Mouse (Mus musculus) neural tube, embryonic 12.5 days (tissue): ENCODE results near the gene Sirpa. TPM values are rescaled to one million over a fixed set of nuclear protein-coding genes. Genes with fewer than 3 reads are reported as not detected.

Experiments used
- ATAC-seq: fragments of 200-750 bp; cut with Nextera tagmentation; 2 replicates; pipeline ENCODE4 v1.8.0; 2017; ENCODE audit warnings: low read depth, mild to moderate bottlenecking, moderate TSS enrichment, moderate library complexity; ENCODE audit not compliant: low FRiP score
- H3K27ac ChIP-seq: fragments of 300-500 bp; sonication (generic); 2 replicates; pipeline ENCODE4 v1.5.1; 2016
- H3K27me3 ChIP-seq: fragments of 300-500 bp; sonication (generic); replicated peaks from 2 replicates; pipeline ENCODE4 v1.6.1; 2016; ENCODE audit warnings: mild to moderate bottlenecking
- H3K36me3 ChIP-seq: fragments of 300-500 bp; sonication (generic); 2 replicates; pipeline ENCODE4 v1.6.1; 2016; ENCODE audit warnings: mild to moderate bottlenecking
- H3K4me1 ChIP-seq: fragments of 300-500 bp; sonication (generic); 2 replicates; pipeline ENCODE4 v1.6.1; 2016
- H3K4me2 ChIP-seq: fragments of 300-500 bp; sonication (generic); replicated peaks from 2 replicates; pipeline ENCODE4 v1.6.1; 2016; ENCODE audit warnings: mild to moderate bottlenecking
- H3K4me3 ChIP-seq: fragments of 300-500 bp; sonication (generic); 2 replicates; pipeline ENCODE4 v1.5.1; 2016
- H3K9ac ChIP-seq: fragments of 300-500 bp; sonication (generic); 2 replicates; pipeline ENCODE4 v1.6.1; 2016; ENCODE audit warnings: mild to moderate bottlenecking
- H3K9me3 ChIP-seq: fragments of 300-500 bp; sonication (generic); 2 replicates; pipeline ENCODE4 v1.6.1; 2016; ENCODE audit warnings: mild to moderate bottlenecking
- WGBS: fragments of 180-500 bp; shearing (Covaris S2); methylation state at CpG from one replicate; pipeline ENCODE4 v1.1.7; 2016; 5-methylcytosine and 5-hydroxymethylcytosine counted together
- polyA plus RNA-seq: library from polyadenylated mRNA; unstranded; fragments of >200 nt; fragmentation: Nextera tagmentation; extraction: Ambion mirVana; gene quantifications from 2 replicates; pipeline ENCODE4 v1.2.1, GENCODE M21; 2016

Gene Sirpa
- polyA plus RNA-seq, 1 experiment from 2014 or later, result 21.9 TPM

DNA sequence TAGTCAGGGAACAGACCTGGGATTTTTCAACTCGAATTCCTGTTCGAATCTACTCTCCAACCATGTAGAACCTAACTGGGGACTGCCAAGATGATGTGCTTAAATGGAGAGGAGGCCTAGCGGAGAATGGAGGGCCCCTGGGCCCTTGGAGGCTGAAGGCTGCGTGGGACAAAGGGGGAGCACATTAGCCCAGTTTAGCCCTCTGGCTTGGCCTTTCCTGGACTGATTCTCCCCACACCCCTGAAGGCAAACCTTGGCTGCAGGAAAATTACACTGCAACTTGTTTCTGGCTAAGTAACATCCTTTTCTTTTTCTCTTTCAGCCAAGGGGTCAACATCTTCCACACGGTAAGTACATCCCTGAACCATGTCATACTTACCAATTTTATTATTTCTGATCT lies 28.2 kb downstream of the Sirpa start:
- H3K4me1 ChIP-seq, result peaks cover 7% of the 10 kb centered on the region; the same call in 1 of the 2 replicates
- 0 out of 2 replicates have a peak, but pooled peaks cover 4% of the 10 kb centered on the region for H3K36me3 ChIP-seq
- ATAC-seq, result no peak
- H3K9ac ChIP-seq, result no peak overlapping the region
- no peaks in the 10 kb centered on the region for H3K27me3 ChIP-seq
- H3K9me3 ChIP-seq, result no peaks in the 10 kb centered on the region
- H3K4me2 ChIP-seq, result no peak overlapping the region
- 84% methylated on average over 5 of the region's 5 CpGs for WGBS
- no peak overlapping the region for H3K4me3 ChIP-seq
- H3K27ac ChIP-seq, result no peak overlapping the region

DNA sequence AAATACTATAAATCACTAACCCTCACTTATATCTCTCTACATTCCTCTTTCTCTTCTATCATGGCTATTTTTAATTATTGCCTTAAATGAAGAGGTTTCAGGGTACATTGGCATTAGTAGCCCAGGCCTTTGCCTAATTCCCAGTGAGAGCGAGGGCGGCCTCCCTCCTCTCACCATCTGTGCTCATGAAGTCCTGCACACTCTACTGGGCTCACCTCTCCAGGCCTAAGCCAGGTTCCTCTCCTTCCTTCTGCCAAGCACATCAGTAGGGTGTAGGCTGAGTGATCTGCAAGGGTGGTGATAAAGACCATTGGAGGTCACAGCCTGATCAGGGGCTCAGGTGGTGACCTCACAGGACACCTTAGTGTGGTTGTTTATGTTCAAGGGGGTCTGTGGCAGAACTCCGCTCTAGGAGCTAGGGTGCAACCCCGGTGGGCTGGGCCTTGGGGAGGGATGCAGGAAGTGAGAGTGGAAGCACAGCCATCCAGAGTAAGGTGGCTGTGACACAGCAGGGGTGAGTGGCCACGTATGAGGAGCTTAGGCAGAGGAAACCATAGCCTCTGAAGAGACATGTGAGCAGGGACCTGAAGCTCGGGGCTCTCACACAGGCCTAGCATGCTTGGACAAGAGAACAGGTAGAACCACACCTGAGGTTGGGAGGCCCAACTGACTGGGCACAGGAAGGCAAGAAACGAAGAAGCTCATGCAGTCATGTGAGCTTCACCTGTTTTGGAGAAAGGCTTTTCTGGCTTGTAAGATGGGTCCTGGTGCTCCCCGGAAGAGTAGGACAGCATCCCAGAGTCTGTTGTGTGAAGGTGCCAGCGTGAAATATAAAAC lies 29.2 kb downstream of the Sirpa start:
- Histone ChIP-seq H3K27me3 (no peaks in the 10 kb centered on the region), H3K36me3 (no peaks in the 10 kb centered on the region), H3K9me3 (no peaks in the 10 kb centered on the region), H3K27ac (no peak overlapping the region), H3K4me1 (peaks cover 7% of the 10 kb centered on the region; the same call in 1 of the 2 replicates), H3K4me2 (no peak overlapping the region), H3K9ac (no peak overlapping the region), H3K4me3 (no peak overlapping the region)
- no peak for ATAC-seq
- 90% methylated on average over 9 of the region's 9 CpGs for WGBS

DNA sequence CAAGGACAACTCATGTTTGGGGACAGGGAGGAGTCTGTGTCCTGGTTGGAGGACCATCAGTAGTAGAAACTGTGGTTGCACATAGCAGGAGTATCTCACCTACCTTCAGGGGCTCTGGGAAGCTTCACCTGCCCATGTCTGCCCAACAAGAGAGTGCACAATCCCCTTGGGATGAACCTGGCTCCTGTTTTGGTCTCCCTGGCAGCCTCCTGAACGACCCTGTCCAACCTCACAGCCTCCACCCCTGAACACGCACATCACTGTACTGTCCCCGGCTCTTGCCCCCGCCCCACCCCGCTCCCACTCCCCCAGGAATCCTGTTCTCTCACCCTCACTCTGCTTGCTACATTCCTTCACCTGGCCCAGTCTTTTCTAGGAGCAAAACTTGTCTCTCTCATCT lies 30.3 kb downstream of the Sirpa start:
- ATAC-seq, result no peak
- WGBS, result 93% methylated on average over 5 of the region's 5 CpGs
- H3K9ac ChIP-seq, result no peak overlapping the region
- no peaks in the 10 kb centered on the region for H3K9me3 ChIP-seq
- H3K4me3 ChIP-seq, result no peak overlapping the region
- no peaks in the 10 kb centered on the region for H3K27me3 ChIP-seq
- H3K36me3 ChIP-seq, result no peaks in the 10 kb centered on the region
- H3K4me1 ChIP-seq, result peaks cover 7% of the 10 kb centered on the region; the same call in 1 of the 2 replicates
- H3K27ac ChIP-seq, result no peak overlapping the region
- H3K4me2 ChIP-seq, result no peak overlapping the region

DNA sequence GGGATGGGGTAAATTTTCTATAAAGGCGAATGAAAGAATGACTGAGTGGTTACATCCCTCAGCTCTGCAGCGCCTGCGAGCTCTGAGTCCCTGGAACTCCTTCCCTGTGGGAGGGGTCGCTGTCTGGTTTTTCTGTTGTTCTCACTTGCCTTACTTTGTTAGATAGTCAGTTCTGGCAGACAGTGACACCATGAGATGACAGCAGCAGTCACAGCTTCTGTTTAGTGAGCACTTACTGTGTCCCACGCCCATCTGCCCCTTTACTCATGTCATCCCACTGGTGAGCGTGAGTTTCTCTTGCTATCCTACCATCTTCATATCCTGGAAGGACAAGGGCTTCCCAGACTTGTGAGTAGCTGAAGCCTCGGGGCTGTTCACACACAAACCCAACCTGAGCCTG lies 31.1 kb downstream of the Sirpa start:
- H3K9me3 ChIP-seq, result no peaks in the 10 kb centered on the region
- H3K4me1 ChIP-seq, result peaks cover 7% of the 10 kb centered on the region; the same call in 1 of the 2 replicates
- no peak for ATAC-seq
- H3K27me3 ChIP-seq, result no peaks in the 10 kb centered on the region
- H3K9ac ChIP-seq, result no peak overlapping the region
- no peak overlapping the region for H3K4me3 ChIP-seq
- H3K36me3 ChIP-seq, result no peaks in the 10 kb centered on the region
- no peak overlapping the region for H3K4me2 ChIP-seq
- H3K27ac ChIP-seq, result no peak overlapping the region
- WGBS, result 91% methylated on average over 7 of the region's 7 CpGs

DNA sequence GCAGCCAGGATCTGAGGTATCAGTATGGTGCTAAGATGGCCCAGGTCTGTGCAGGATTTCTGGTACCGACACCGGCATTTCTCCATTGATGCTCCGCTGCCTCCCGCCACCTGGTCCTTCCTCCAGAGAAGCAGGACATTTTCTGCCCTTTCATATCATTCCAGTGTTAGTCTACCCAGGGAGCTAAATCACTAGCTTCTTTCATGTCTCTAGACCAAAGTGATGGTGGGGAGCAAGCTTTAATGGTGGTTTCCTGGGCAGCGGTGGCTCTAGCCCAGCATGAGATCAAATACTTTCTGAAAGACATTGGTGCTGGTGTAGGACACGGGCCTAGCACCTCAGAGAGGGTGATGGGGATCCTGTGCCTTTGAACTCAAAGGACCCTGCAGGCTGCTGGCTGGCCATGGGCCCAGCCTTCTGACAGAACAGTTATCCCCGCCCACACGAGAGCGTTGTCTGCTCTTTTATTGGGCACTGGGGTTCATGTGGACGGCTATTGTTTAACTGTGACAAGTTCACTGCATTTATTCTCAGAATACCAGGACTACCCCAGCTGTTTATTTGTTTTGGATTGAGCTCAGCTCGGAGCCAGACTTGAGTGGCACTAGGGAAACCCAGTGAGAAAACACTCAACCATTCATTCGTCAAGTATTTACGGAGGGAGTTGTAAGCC lies 31.7 kb downstream of the Sirpa start:
- H3K4me3 ChIP-seq, result no peak overlapping the region
- H3K4me2 ChIP-seq, result no peak overlapping the region
- no peak overlapping the region for H3K27ac ChIP-seq
- no peaks in the 10 kb centered on the region for H3K36me3 ChIP-seq
- 51% methylated on average over 13 of the region's 13 CpGs for WGBS
- H3K4me1 ChIP-seq, result peaks cover 7% of the 10 kb centered on the region; the same call in 1 of the 2 replicates
- no peaks in the 10 kb centered on the region for H3K27me3 ChIP-seq
- ATAC-seq, result 0 out of 2 replicates have a peak, but pooled peaks have one; percentile 17
- no peak overlapping the region for H3K9ac ChIP-seq
- H3K9me3 ChIP-seq, result no peaks in the 10 kb centered on the region

DNA sequence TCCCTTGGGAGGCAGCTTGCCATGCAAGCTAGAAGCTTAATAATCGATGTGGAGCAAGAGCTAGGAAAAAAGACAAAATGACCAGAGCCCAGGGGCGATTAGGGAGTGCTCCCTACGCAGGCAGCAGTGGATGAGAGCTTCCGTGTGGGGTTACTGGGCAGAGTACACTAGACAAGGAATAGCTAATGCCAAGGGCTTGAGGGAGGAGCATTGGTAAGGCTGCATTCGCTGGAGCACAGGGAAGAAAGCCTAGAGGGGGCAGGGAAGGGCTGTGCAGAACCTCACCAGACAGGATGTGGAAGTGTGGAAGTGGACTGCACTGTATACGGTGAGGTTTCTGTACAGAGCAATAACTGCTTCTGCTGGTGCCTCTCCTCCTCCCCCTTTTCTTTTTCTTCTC lies 32.3 kb downstream of the Sirpa start:
- Histone ChIP-seq H3K36me3 (0 out of 2 replicates have a peak, but pooled peaks cover under 1% of the 10 kb centered on the region), H3K9me3 (no peaks in the 10 kb centered on the region), H3K4me2 (no peak overlapping the region), H3K9ac (no peak overlapping the region), H3K4me1 (peaks cover 7% of the 10 kb centered on the region; the same call in 1 of the 2 replicates), H3K4me3 (no peak overlapping the region), H3K27ac (no peak overlapping the region), H3K27me3 (no peaks in the 10 kb centered on the region)
- ATAC-seq, result 0 out of 2 replicates have a peak, but pooled peaks have one; percentile 44
- 71% methylated on average over 6 of the region's 6 CpGs for WGBS

DNA sequence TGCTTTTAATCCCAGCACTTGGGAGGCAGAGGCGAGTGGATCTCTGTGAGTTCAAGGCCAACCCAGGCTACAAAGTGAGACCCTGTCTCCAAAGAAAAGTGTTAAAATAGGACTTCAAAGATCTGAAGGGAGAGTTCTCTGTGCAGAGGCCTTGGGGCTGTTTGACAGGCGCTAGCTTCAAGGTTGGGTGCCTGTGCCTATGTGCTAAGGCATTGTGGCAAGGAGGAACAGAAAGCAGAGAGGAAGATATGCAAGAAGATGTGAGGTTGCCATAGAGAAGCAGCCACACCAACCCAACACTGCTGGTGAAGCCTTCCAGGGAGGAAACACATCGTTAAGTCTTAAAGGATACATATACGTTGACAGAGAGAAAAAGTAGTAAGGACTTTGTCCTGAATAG lies 33.2 kb downstream of the Sirpa start:
- no peak for ATAC-seq
- no peak overlapping the region for H3K9ac ChIP-seq
- 90% methylated on average over 4 of the region's 4 CpGs for WGBS

DNA sequence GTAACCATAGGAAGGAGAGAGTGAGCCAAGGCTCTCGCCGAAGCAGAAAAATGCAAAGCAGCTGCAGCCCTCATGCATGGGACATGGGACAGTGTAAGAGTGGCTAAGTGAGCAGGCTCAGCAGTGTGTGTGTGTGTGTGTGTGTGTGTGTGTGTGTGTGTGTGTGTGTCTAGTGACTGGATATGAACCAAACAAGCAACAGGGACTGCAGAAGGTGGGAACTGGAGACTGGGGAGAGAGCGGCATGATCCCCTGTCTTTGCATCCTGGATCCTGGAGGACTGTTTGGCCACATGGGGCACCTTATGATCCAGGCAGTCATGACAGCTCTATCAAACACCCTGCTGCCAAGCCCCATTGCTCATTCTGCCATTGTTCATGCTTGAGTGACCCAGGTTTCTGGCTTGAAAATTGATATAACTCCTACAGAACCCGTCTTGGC lies 34.0 kb downstream of the Sirpa start:
- ATAC-seq, result no peak
- Histone ChIP-seq H3K4me1 (peaks cover 7% of the 10 kb centered on the region; the same call in 1 of the 2 replicates), H3K27ac (no peak overlapping the region), H3K36me3 (0 out of 2 replicates have a peak, but pooled peaks cover 4% of the 10 kb centered on the region), H3K9me3 (no peaks in the 10 kb centered on the region), H3K4me3 (no peak overlapping the region), H3K4me2 (no peak overlapping the region), H3K9ac (no peak overlapping the region), H3K27me3 (no peaks in the 10 kb centered on the region)
- WGBS, result 87% methylated on average over 4 of the region's 4 CpGs

More for the DNA sequence above, 33.2 kb downstream of the Sirpa start:
- Histone ChIP-seq H3K36me3 (0 out of 2 replicates have a peak, but pooled peaks cover 4% of the 10 kb centered on the region), H3K9me3 (no peaks in the 10 kb centered on the region), H3K4me2 (no peak overlapping the region), H3K4me3 (no peak overlapping the region), H3K27ac (no peak overlapping the region), H3K4me1 (peaks cover 7% of the 10 kb centered on the region; the same call in 1 of the 2 replicates), H3K27me3 (no peaks in the 10 kb centered on the region)

DNA sequence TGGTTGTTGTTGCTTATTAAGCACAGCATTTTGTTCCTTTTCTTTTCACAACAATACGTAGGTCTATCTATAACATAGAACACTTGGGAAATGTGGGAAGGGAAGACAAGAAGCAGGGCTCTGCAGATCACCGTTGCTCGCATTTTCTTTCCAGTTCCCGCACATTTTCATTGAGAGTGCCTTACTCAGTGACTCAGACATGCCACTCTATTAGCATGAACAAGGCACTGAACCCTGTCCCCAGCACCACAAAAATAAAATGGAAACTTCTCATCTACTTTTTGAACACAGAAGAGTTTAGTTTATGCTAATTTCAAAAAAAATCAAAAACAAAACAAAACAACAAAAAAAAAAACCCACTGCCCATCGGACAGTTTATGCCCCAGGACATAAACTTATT lies 34.5 kb downstream of the Sirpa start:
- Histone ChIP-seq H3K9me3 (no peaks in the 10 kb centered on the region), H3K4me2 (no peak overlapping the region), H3K27ac (no peak overlapping the region), H3K9ac (no peak overlapping the region), H3K36me3 (0 out of 2 replicates have a peak, but pooled peaks cover 4% of the 10 kb centered on the region), H3K4me1 (peaks cover 7% of the 10 kb centered on the region; the same call in 1 of the 2 replicates), H3K4me3 (no peak overlapping the region), H3K27me3 (no peaks in the 10 kb centered on the region)
- ATAC-seq, result no peak
- WGBS, result 96% methylated on average over 5 of the region's 5 CpGs

DNA sequence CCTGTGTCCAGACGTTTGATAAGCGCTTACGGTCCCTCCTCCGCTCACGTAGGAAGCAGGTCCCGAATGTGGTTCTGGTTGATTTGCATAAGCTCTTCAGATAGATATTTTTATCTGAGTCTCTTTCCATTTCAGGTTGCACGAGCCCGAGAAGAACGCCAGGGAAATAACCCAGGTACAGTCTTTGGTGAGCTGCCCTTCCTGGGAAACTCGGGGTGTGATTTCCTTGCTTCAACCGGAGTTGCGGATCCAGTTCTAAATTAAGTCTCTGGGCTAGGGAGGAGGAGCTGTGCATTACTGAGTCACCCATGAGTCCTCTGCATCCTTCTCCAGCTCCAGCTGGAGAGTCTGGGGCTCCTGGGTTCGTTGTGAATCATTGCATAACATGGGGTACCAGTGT lies 35.2 kb downstream of the Sirpa start:
- no peak for ATAC-seq
- no peak overlapping the region for H3K4me3 ChIP-seq
- H3K27ac ChIP-seq, result no peak overlapping the region
- peaks cover 7% of the 10 kb centered on the region; the same call in 1 of the 2 replicates for H3K4me1 ChIP-seq
- no peak overlapping the region for H3K4me2 ChIP-seq
- no peaks in the 10 kb centered on the region for H3K27me3 ChIP-seq
- 0 out of 2 replicates have a peak, but pooled peaks cover 4% of the 10 kb centered on the region for H3K36me3 ChIP-seq
- H3K9ac ChIP-seq, result no peak overlapping the region
- 90% methylated on average over 13 of the region's 13 CpGs for whole genome bisulfite sequencing
- no peaks in the 10 kb centered on the region for H3K9me3 ChIP-seq

DNA sequence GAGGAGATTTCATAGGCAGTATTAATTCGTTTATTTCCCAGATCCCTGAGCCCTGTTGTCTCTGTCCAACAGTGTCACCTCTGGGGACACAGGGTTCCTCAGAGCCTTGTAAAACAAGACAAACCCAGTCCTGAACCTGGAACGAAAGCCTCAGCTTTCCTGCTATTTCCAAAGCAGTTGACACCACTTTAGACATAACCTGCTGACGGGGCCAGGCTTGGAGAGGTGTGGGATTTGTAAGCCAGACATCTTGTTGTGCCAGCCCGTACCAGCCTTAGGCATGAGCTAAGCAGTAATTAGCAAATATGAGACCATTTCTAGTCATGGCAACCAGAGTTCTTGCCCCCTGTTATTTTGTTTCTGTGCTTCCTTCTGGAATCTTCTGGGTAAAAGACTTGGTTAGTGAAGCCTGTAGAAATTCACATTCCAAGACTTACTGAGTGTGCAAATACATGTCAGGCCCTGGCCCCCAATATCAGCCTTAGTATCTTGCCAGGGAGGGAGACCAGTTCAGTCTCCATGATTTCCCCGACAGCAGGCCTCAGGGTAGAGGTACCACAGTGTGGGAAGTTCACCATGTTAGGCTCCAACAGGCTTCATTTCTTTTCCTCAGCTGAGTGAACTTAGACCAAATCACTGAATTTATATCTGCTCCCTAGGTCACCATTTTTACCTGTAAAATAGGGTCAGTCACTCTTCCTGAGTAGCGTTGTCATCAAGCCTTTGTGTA lies 36.0 kb downstream of the Sirpa start:
- Histone ChIP-seq H3K9ac (no peak overlapping the region), H3K36me3 (0 out of 2 replicates have a peak, but pooled peaks cover 4% of the 10 kb centered on the region), H3K4me2 (no peak overlapping the region), H3K9me3 (no peaks in the 10 kb centered on the region), H3K4me3 (no peak overlapping the region), H3K27me3 (no peaks in the 10 kb centered on the region), H3K27ac (no peak overlapping the region), H3K4me1 (peaks cover 7% of the 10 kb centered on the region; the same call in 1 of the 2 replicates)
- no peak for ATAC-seq
- WGBS, result 92% methylated on average over 6 of the region's 6 CpGs
